Mouse (Mus musculus): ENCODE measurements around the gene Fam171a2. TPM values are rescaled to one million over a fixed set of nuclear protein-coding genes. Genes with fewer than 3 reads are reported as not detected.

Fam171a2 gene
- total RNA-seq, 1 experiment from 2014 or later: not detected

Other genes with a start within 250 kb of the Fam171a2 start
- gene Hdac5, start 217.5 kb downstream of the Fam171a2 start, total RNA-seq (2017): 46.5 to 54.0 TPM (median 51.7 TPM) in 3 replicates
- not detected in 3 replicates for gene BC030867, start 198.8 kb downstream of the Fam171a2 start, total RNA-seq (2017)
- gene Asb16, start 178.9 kb downstream of the Fam171a2 start, total RNA-seq (2017): not detected in 3 replicates
- gene Tmub2, start 162.8 kb downstream of the Fam171a2 start, total RNA-seq (2017): 25.7 to 34.3 TPM (median 26.5 TPM) in 3 replicates
- 29.9 to 43.6 TPM (median 29.9 TPM) in 3 replicates for gene Atxn7l3, start 151.1 kb downstream of the Fam171a2 start, total RNA-seq (2017)
- gene Ubtf, start 127.9 kb downstream of the Fam171a2 start, total RNA-seq (2017): 160 to 166 TPM (median 161 TPM) in 3 replicates
- 2.2 to 10.4 TPM (median 8.0 TPM) in 3 replicates for gene Slc4a1, start 81.5 kb downstream of the Fam171a2 start, total RNA-seq (2017)
- gene Rundc3a, start 54.3 kb downstream of the Fam171a2 start, total RNA-seq (2017): 4.8 TPM in 1 of 3 replicates, not detected in the others
- gene Slc25a39, start 39.7 kb downstream of the Fam171a2 start, total RNA-seq (2017): 20.2 to 30.1 TPM (median 25.0 TPM) in 3 replicates
- 62.3 to 97.9 TPM (median 97.8 TPM) in 3 replicates for gene Grn, start 17.4 kb downstream of the Fam171a2 start, total RNA-seq (2017)
- gene Itga2b, start 22.4 kb upstream of the Fam171a2 start, total RNA-seq (2017): 50.3 to 142 TPM (median 82.3 TPM) in 3 replicates
- 25.6 to 52.6 TPM (median 34.8 TPM) in 3 replicates for gene Gpatch8, start 108.7 kb upstream of the Fam171a2 start, total RNA-seq (2017)
- gene Gm11627, start 131.8 kb upstream of the Fam171a2 start, total RNA-seq (2017): not detected in 3 replicates
- not detected in 3 replicates for gene Fzd2, start 156.7 kb upstream of the Fam171a2 start, total RNA-seq (2017)
- gene Meioc, start 216.0 kb upstream of the Fam171a2 start, total RNA-seq (2017): 0.21 TPM in 1 of 3 replicates, not detected in the others